Mouse (Mus musculus) adrenal gland (tissue): ENCODE measurements around the gene Adam29.

Experiments
- intact Hi-C: fragments of 180-260 bp; cut with DNase I; formaldehyde crosslinking; loops from one replicate; pipeline ENCODE4 v1.15.1; 2025
- long read RNA-seq, 2 experiments: library from polyadenylated mRNA; unstranded; transcript quantifications; one replicate each; pipeline ENCODE4 v2.0.0; 2020; ENCODE audit warnings: borderline replicate concordance in 1 of 2; ENCODE audit not compliant: insufficient replicate concordance in 1 of 2

The Adam29 gene
- long read RNA-seq, experiment 1 = 0 reads
- long read RNA-seq, experiment 2 = 0 reads

DNA sequence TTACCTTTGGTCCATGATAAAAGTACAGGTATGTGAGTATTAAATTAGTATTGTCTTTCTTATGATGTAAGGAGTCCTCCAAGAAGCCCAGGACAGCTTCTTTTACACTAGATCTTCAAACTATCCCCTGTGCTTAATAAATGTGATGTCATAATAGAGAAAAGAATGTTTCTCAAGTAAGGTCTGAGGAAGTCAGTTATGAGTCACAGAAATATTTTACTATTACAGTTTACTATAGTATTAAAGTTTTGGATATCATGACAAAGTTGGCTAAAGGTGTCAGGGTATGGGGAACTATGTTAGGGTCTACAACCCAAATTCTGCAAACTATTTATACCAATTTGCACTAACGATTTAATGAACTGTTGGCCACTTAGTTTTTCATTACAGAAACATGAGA lies at the start of gene Adam29:
TSS of gene Adam29 (minus strand) at position 101 of the 400 bp plus-strand sequence.
- intact Hi-C loops = no loop called here

- intact Hi-C loops = no loop called here
Measured at GRCm38 (mm10) chr8:55940526-55940880, 33.8 kb upstream of the Adam29 start.

- intact Hi-C loops = no loop called here
Measured at GRCm38 (mm10) chr8:55939870-55940525, 33.2 kb upstream of the Adam29 start, which contains the start of gene Glra3. Gene Glra3 (plus strand): TSS chr8:55940460.
